Mouse (Mus musculus): Measurements from ENCODE around the gene Cyp2j5.

DNA sequence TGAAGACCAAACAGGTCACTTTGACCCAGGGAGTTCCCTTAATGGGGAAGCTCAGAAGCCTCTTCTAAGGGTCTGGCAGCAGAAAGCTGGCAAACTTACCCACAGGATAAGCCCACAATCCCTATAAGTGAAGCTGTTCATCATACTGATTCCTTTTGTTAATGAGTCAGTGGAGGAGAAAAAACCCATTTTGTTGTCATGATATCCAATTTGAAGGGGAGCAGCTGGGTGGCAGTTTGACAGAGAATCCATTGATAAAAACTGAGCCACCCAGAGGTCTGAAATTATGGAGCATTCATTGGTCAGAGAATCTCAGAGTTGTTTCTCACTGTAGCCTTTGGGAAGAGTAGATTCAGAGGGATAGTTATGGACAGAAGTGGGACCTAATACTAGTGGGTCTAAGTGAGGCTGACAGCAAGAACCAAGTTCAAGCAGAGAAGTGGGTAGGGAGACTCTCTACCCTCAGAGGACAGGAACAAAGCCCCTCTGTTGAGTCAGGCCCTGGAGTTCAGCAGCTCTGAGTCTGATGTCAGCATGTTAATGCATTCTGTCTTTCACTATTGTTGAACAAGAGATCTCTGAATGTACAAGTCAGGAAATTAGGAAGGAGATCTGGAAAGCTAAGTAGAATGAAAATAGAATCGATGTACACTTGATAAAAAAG is 82.4 kb downstream of the Cyp2j5 start:
- TF ChIP-seq ZC3H11A (IDR thresholded peaks at IDR 0.05; ENCODE audit: borderline replicate concordance, low read depth, low read length) (no peak), CHD2 (IDR thresholded peaks at IDR 0.05; ENCODE audit: low read depth, low read length) (no peak), MAFK (IDR thresholded peaks at IDR 0.05; ENCODE audit: insufficient read depth, low read depth, low read length) (no peak)
